Mouse (Mus musculus) liver, adult (tissue): ENCODE results near the gene Uts2r.

Experiments
- GATA4 ChIP-seq: IDR thresholded peaks from 2 replicates; pipeline ENCODE4 v1.6.1; 2014; ENCODE audit warnings: mild to moderate bottlenecking, low read length; ENCODE audit not compliant: insufficient replicate concordance

Uts2r gene

GRCm38 (mm10) chr11:121201436-121202198 is 41.5 kb downstream of the Uts2r start:
- no peak for TF ChIP-seq GATA4

GRCm38 (mm10) chr11:121203859-121204160 is 43.7 kb downstream of the Uts2r start:
- no peak for TF ChIP-seq GATA4

GRCm38 (mm10) chr11:121204161-121205006 is 44.3 kb downstream of the Uts2r start, which contains the start of the genes Hexdc and Ogfod3:
Gene Hexdc, plus strand, starts transcription at chr11:121204433.
Gene Ogfod3, minus strand, starts transcription at chr11:121204711.
- peak; percentile 7; the same call in 1 of the 2 replicates for TF ChIP-seq GATA4
